Mouse (Mus musculus) embryo, embryonic 10.5 days (tissue): ENCODE measurements around the gene Rad51b.

Experiments
- DNase-seq: peaks from one replicate; pipeline ENCODE4 v3.0.0-alpha.2; 2015; ENCODE audit warnings: low spot score

Gene Rad51b

DNA sequence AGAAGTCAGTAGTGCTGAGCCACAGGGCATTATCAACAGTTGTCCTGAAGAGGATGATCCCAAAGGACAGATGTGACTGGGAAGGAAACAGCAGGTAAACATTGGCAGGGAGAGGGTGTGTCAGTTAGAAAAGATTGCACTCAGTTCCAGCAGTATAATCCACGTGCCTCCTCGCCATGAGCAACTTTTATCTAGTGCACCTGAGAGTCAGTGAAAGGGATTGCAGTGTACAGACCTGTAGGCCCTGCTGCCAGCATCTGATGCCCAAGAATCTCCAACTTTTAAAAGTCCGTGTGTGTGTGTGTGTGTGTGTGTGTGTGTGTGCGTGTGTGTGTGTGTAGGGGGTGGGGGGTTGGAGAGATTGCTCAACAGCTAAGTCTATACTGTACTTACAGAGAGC is 195.5 kb downstream of the Rad51b start:
- DNase-seq, result no peak

DNA sequence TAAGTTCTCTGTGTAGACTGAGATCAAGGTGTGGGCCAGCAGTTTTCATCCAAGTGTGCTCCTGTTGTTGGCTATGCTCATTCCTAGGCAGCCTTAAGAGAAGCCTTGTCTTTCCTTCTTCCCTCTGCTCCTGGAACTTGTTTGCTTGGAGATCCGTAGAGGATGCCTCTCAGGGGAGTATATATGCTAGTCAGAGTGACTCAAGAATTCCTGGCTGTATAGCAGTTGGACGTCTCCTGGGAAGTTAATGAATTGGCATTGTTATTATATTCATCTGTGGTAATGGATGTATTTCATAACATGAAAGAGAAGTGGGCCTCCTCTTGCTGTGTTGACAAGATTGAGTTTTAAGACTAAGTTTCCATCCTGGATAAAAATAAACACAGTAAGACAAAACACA is 196.4 kb downstream of the Rad51b start:
- no peak for DNase-seq

DNA sequence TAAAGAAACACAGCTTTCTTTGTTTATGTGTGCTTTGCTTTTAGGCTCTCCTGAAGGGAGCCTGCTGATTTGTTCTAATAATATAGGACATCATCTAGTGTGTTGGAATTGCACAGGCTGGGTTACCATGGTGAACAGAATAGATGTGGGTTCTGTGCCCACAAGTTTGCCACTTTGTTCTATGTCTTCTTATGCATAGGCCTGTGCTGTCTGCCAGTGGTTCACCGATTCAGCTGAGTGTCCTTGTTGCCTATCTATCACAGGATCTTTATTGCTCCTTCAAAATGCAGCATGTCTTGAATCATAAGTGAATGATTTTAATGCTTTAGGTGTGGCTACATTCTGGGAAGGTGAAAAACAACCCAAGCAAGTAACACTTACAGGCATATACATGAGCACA is 201.2 kb downstream of the Rad51b start:
- DNase-seq, result no peak

DNA sequence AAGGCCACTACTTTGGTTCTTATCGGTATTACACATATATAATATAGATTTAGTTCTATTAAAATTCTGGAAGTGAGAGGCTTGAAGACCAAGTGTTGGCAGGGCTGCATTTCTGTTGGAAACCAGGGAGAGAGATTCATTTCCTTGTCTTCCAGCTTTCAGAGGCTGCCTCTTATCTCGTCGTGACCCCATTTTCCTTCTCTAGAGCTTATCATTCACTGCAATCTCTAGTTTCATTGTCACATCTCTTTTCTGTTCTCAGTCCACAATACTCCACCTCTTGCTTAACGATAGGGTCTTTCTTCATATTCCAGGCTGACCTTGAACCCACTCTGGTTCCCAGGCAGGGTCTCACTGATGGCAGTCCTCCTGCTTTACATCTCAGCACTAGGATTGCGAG is 202.7 kb downstream of the Rad51b start:
- no peak for DNase-seq

DNA sequence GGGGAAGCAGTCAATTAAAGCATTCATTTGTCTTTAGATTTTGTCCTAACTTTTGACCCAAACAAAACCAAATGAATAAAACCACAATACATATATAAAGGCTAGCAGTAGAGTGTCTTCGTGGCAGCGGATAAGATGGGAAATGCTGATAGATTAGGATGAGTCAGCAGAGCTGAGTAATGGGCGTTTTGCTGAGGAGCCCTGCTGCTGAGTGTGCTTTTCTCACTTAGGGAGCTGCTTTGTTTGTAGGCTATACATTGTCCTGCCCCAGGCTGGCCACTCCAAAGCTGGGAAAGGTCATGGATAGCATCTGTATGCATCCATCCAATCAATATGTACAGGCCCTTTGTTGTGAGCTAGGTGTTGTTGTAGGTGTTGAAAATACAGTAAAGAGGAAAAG is 204.8 kb downstream of the Rad51b start:
- no peak for DNase-seq

DNA sequence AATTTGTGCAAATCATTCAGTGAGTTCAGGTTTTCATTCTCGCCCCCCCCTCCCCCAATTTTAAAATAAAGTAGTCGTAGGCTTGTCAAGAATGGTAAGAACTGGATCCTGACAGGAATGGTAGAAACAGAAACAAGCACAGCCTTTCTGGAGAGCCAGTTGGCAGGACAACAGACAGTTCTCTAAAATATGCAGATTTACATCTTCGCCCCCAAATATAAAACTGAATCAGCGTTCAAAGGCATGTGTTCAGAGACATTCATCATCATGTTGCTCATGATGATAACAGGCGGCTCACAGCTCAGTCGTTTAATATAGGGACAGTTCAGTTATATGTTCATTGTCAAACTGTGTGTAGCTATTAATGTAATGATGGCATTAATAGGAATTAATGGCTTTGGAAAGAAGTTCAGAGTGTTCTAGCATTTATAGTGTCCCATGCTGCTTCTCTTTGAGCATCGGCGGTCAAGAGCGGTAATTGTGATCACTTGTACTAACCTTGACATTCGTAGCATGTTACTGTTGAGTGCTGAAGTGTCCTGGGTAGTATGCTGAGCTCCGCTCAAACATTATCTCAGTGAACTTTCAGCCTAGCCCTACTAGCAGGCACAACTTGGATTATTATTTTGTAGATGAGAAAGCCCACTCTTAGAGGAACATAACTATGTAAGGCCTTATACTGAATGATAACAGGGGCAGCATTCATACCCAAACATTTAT is 205.9 kb downstream of the Rad51b start:
- no peak for DNase-seq

DNA sequence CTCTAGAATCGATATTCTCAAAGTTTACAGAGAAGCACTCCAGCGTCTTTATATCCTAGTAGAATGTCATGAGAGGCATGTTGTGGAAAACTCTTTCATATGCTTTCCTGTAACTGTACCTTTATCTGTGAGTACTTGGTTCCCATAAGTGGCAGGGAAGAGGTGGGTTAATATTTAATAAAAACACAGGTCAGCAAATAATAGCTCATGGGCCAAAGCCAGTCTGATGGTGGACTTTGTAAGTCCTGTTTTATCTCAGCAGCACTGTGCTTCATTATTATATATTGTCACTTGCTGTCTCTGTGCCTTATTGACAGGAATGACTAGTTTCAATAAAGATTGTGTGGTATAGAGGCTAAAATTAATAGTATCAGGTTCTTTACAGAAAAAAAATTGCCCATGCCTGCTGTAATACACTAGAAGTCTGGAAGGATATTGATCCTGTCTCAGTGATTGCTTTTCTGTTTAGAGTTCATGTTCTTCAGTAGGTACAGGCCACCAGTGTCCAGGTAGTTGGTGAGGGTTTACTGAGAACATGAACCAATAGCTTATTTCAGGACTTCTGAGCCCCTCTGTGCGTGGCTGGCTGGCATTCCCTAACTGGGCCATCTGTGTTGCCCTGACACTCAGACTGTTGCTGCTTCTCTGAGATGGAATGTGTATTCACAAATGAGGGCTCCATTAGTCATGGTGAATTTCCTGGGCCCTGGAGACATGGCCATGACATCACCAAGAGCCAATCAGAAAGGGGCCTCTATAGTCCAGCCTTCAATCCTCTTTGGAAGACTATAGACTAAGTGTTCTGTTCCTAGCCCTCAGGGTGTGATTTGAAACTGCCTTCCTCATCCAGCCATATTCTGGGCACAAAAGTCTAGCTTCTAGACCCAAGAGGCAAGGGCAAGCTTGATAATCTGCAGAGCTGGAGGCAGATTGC is 206.8 kb downstream of the Rad51b start:
- DNase-seq, result peak; percentile 90

DNA sequence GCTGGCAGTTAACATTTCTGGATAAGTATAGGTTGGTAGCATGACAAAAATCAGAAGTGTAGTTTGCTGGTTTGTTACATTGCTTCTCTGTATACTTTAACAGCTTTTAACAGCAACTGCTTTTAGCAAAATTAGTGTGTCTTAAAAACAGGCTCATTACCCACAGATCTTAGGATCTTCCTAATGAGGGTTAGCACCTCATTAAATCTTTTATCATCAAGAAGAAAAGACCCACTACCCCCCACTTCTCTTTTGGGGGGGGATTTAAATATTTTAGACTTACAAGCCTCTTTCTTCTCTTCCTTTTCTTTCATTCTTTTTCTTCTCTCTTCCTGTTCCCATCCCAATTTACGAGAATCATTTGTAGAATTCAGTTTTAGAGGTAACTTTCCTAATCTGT is 207.6 kb downstream of the Rad51b start:
- DNase-seq, result no peak

DNA sequence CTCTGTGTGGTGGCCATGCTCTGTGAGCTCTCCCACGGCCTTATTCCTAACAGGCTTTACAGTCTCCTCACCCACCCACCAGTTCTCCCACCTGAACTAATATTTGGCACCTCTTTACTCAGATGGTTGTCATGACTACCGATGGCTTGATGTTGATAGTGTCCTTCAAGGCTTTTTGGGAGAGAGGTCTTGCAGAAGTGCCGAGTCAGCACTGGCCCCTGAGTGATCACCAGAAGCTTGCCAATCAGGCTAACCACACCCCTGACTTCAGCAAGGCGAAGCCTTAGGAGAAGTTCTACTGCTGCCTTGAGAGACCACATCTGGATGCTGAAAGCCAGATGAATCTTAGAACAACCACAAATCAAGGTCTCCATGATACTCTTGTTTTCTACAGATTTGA is 209.3 kb downstream of the Rad51b start:
- DNase-seq, result peak; percentile 49

DNA sequence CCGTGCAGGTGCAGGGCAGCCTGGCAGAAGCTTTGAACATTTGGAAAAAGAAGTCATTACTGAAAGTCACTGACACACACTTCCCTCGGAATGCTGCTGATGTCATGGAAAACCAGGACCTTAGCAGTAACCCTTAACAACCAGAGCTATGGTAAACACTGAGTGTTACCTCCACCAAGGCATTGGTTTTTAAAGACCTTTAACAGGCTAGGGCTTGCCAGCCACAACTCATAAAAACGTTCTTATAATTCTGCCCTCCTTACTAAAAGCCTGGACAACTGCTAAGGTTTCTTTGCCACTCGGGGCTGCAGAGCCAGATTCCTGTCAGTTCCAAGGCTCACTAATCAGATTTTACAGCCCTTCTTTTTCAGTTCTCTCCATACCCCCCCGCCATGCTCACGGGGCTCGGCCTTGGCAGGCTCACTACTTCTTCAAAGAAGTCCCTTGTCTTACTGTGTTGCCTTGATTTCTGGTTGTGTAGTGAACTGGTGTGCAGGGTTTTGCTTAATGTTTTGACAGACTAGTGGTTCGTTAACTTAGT is 210.1 kb downstream of the Rad51b start:
- DNase-seq, result peak; percentile 72

DNA sequence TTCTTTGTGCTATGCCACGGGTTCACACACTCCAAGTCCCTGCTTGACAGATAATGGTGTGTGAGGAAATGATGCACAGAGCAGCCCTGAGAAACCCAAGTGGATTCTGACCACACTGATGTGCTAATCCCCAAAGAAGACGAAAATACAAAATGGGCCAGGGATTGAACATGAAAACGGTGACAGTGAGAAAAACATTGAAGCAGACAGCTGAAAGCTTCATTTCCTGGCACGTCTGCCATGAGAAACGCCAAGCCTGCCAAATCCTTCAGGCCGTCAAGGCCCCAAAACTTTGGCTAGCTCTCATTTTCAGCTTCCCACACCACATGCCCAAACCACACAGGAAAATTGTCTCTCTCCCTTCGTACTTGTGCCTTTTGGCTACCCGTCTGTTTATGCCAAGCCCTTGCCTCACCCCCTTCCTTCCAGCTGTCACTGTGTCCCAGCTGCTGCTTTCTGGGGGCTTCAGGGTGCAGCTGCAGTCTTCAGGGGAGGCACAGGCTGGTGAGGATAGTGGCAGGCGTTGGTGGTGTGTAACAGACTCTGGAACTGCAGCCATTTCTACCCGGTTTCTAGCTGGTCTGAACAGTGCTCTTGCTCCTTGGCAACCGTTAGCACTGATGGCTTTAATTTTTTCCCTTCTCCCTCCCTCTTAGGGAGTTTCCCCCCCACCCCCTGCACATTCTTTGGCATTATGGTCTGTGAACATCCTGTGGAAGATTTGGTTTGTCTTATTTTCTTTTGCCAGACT is 214.5 kb downstream of the Rad51b start:
- no peak for DNase-seq

DNA sequence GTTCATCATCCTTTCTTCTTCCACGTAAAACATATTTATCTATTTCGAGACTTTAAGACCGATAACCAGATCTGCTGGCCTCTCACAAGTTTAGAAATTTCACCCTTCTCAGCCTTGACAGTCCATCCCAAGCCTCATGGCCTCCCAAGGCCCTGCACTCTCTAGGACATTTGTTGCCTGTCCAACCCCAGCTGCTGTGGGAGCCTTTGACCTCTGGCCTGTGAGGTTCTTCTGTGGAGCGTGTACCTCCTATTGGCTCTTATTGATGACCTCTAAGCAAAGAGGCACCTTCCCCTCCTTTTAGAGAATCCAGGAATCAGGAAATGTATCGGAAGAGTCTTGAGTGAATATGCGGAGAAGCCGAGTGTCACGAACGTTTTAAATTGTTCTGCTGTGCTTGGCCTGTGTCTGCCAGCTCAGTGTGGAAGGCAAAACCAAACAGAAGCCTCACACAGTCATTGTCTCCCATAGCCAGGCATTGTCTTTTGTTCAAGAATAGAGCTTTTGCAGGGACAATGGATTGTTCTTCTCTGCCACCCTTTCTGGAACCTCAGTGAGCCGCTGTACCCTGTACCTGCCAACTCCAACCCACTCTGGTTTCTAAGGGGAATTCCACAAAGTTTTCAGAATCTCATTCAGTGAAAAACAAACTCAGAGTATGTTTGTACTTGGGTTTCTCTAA is 215.3 kb downstream of the Rad51b start:
- DNase-seq, result no peak

DNA sequence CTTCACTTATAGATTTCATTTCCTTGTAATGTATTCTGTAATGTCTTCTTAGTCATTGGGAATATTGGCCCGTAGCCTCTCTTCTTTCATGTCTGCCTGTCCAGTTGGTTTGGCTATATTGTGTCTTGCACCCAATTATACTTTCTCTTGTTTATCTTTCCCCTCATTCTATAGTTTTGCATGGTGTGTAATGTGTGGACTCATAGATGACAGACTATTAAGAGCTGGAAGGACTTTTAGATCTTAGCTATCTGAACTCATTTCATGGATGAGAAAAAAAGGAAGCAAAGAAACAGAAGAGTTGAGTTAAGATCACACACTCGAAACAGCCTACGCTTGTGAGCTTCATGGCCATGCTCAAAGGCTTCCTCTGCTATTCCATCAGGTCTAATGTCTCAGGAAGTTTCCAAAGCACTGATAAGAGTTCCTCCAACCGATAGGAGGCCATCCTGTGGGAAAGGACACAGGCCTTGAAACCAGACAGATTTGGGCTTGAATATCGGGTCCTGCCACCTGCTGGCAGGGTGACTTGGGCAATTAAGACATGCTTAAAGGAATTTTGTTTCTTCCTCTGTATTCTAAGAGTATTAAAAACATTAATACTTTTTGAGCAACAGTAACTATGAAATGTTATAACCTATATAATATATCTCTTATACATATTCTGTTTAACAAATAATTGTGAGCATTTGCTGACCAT is 216.1 kb downstream of the Rad51b start:
- no peak for DNase-seq

DNA sequence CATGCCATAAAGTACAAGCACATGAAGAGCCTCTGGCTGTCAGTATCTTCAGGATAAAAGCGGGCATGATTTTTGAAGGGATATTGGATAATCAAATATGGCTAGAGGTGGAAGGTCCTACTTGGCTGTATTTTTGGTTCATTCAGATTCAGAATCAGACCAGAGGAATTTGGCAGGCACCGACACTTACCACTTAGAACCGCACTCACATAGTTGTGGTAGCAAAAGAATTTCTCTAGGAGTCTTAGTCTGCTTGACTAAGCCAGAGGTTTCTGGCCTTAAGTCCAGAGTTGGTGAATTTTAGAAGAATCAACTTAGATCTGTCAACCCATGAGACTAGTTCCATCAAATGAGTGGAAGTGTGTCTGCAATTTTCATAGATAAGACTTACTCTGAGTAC is 217.6 kb downstream of the Rad51b start:
- DNase-seq, result no peak

DNA sequence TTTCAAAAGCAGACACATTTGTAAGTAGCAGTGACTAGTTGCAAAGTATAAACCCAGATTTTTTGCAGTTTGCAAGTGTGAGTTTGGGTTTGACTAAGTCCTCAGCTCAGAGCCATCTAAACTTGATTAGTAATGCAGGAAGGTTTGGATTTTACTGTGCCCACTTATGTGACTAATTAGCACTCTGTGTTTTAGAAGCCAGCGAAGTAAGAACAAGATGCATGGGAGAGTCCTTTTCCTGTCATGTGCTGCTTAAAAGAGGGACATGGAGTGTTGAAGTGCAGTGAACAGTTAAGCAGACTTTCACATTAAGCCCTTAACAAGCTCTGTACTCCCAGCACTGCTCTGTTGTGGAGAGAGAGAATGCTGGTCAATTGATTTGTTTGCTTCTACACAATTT is 225.3 kb downstream of the Rad51b start:
- no peak for DNase-seq

DNA sequence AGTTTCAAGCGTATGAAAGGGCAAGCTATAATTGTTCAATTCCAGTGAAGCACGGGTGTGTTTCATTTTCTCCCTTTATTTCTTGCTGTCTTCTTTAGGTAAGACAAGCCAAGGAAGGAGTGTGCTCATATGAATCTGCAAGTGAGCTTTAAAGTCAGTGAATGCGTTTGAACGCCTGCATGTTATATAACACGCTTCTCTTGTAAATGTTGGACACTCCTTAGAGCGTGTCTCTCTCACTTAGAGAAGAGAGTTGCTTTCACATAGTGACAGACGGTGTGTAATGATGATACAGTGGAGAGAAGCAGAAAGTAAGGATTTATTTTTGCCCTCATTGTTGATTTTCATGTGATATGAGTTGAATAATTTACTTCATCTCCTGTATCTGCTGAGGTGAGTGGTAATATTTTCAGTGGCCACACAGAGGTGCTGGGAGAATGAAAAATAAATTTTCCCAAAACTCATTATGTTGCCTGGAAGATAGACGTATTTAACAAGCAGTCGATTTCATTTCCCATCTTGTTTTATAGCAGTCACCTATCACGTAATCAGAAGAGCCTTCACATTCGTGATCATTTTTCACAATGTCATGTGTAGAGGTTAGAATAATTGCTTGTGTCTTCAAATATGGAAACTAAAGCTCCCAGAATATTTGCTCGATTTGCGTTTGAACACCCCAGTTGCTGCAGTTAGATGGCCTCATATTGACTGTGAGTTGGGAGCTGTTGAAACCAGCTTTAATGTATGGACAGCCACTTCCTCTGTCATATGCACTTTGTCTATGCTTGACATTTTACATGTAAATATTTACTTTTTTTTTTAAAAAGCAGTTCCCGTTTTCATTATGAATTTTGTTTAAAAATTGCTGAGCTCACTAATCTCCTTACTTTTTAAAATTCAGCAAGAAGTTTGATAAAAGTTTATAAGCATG is 228.1 kb downstream of the Rad51b start:
- DNase-seq, result no peak

DNA sequence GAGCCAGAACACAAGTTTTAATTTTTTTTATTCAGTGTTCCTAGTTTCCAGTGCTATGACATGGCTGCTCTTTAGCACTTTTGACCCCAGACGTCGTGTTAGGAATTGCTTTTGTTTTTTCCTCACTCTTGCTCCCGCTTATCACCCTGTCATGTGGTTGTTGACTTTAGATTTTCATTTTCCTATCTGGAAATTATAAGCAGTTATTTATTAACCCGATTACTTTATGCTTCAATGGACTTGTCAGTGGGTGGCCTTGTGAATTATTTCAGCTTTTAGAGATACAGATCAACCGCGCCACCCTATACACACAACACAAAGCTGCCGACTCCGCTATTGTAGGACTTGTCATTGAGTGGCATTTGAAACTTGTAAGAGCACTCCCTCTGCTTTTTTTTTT is 228.8 kb downstream of the Rad51b start:
- no peak for DNase-seq

DNA sequence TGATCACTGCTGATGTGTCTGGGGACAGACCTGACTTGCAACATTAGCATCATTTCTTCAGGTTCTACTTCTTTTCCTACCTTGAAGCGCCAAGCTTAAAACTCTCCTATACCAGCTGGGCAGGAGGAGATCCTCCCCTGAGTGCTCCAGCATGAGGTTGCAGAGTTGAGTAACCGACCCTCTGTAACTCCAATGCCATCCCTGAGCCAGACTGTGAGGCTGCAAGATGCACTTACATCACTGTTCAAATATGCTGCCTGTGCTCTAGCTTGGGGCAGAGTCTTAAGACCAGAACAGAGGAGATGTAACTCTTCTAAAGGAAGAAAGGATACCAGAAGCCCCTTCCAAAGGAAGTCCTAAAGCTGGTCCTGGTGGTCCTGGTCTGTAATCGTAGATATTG is 230.1 kb downstream of the Rad51b start:
- DNase-seq, result no peak

DNA sequence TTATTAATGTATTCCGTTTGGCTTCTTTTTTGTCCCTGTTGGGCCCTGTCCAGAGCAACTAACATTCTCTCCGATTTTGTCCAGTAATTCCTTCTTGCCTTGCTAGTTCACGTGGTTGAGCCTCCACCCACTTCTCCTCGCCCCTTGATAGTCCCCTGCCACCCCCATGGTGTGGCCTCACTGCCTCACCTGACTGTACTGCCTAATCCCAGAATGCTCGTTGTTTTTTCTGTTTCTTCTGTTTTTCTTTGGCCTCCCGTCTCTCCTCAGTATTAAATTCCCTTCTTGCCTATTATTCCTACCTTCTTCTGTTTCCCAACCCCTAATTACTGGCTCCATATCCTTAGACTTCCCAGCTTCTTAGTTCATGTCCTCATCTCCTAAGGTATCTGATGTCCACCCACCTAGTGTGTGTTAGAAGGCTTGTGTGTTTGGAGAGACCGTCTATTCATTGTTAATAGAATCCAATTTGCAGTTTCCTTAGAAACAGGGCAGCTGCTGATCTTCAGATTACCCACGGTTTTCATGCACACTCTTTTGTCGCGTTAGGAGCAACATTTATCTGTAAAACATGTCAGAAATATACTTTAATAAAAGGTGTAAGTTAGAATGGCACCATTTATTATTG is 233.3 kb downstream of the Rad51b start:
- DNase-seq, result no peak
